Mouse (Mus musculus): ENCODE data around the gene Kcnk18. TPM values are rescaled to one million over a fixed set of nuclear protein-coding genes. Genes with fewer than 3 reads are reported as not detected.

Gene Kcnk18
- total RNA-seq (2021), result not detected

DNA sequence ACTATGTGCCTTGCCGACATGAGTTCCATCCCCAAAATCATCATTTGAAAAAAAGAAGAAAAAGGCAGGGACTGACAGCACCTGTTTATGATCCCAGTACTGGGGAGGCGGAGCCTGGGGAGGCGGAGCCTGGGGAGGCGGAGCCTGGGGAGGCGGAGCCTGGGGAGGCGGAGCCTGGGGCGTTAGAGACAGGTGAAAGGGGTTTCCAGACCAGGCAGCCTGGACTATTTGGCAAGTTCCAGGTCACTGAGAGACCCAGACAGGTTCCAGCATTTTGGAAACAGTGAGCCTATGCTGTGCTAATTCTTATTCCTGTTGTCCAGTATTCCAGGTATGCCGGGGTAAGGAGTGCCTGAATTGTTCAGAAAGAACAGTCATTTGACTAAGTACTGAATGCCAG lies at the start of gene Kcnk18:
Gene Kcnk18, plus strand, starts transcription at position 224 of the 400 bp plus-strand sequence.
- no peak for DNase-seq (ENCODE audit: low spot score in 2 of 2)
- intact Hi-C loops (cut with DNase I), result no loop called here

DNA sequence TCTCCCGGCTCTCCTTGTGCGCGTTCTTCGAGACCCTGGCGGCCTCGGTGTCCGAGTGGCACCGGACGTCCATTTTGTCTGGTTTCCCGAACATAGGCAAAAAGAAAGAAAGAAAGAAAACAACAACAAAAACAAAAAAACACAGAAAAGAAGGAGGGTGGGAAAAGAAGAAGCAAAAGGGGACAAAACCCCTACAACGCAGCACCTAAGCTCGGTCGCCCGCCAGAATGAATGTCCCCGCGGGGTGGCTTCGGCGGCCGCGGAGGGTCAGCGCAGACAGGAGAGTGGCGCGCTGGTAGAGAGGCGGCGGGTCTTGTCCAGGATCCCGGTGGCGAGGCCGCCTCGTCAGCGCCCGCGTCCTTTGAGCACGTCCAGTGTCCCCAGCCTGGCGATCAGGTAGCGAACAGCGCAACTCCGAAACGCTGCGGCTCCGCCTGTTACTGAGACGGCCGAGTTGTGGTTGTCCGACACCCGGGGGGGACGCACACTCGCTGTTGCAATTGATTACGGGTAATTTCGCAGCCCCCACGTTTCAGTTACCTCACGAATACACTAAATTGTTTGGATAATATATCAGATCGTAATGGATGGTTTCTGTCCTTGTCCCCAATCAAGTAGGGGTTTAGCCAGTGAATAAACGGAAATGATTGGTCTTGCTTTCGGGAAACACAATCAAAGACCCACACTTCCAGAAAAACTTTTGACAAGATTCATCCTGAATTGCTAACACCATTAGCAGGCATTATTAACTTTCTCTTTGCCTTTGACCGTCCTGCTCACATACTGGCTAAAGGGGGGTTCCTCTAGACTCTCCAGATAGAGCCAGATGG lies 48.9 kb upstream of the Kcnk18 start, which contains the start of gene Vax1:
Gene Vax1, minus strand, starts transcription at position 121 of the 830 bp plus-strand sequence.
- intact Hi-C loops (cut with DNase I), result loop anchor here (2.0 to 10.0 kb wide), 3 partner anchors 21 to 292 kb away; partner anchors contain the start of gene Shtn1
- DNase-seq (ENCODE audit: low spot score in 2 of 2), result no peak

DNA sequence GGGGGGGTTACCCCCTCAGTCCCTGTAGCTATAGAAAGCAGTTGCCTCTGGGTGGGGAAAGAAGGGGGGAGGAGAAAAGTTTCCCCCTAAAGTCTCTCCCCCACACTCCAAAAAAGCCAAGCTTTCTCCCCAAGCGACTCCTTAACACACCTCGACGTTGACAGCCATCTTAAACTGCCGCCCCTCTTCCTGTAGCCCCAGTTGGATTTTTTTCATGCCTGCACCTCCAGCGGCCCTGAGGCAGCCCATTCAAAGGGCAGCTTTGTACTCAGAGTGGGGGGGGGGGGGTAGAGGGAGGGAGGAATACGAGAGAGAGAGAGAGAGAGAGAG lies 48.3 kb upstream of the Kcnk18 start:
- intact Hi-C loops (cut with DNase I), result no loop called here
- DNase-seq (ENCODE audit: low spot score in 2 of 2), result no peak

DNA sequence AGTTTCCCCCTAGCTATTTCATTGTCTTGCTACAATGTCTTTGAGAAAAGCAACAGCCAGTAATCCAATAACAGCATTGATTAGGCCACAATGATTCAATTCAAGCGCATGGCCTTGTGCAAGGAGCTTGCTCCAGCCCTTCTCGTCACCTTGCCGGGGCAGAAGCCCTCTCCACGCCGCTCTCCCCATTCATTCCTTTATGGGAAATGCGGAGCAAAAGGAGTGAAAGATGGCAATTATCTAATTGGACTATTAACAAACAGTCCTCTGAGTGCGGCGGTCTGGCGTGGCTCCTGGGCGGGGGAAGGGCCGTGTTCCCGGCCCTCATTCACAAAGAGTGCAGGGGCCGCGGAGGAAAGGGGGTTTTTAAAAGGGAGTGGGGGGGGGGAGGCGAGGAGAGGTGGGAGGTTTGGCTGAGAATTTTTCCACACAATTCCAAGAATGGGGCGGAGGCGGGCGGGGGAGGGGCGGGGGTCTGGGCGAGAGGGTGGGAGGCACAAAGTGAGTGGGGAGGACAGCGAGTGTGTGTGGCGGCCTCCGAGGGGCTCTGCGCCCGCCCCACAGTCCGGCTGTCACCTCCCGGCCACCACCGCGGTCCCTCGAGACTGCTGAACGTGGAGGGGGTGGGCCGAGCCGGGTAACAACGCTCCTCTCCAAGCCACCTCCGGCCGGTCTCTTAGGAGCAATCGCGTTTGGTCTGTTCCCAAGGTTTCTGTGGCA lies 47.7 kb upstream of the Kcnk18 start:
- intact Hi-C loops (cut with DNase I), result no loop called here
- DNase-seq (ENCODE audit: low spot score in 2 of 2), result no peak

DNA sequence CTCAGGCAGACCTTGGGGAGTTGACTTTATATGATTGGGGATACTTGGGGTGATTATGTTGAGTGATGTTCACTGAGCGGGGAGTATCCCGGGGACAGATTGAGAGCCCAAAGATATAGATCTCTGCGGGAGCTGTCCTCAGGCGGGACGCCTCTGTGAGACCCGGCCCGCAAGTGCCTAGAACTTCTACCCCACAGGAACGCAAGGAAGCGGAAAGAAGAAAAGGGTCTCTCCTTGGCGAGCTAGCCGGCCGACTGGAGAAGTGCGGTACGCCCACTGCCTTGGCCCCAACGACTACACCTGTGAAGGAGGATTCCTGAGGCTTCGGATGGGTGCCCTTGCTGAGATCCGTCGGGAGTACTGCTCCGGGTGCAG lies 47.2 kb upstream of the Kcnk18 start:
- intact Hi-C loops (cut with DNase I), result no loop called here
- no peak for DNase-seq (ENCODE audit: low spot score in 2 of 2)

DNA sequence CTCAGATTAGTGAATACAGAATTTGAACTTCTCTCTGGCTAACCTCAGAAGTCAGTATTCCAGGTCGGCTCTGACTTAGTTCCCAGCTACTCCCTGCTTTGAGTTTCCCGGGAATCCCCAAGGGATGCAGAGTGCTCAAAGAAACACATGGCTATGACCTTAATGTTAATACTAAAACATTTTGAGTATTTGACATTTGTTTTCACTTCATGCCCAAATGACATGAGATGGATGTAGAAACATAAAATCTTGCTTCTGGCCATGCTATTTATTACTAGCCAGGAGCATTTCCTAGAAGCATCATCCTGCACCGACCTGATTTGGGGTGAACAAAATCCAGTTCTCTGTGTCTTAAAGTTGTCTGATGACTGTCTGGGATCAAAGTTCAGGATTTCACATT lies 46.2 kb upstream of the Kcnk18 start:
- intact Hi-C loops (cut with DNase I), result no loop called here
- no peak for DNase-seq (ENCODE audit: low spot score in 2 of 2)

DNA sequence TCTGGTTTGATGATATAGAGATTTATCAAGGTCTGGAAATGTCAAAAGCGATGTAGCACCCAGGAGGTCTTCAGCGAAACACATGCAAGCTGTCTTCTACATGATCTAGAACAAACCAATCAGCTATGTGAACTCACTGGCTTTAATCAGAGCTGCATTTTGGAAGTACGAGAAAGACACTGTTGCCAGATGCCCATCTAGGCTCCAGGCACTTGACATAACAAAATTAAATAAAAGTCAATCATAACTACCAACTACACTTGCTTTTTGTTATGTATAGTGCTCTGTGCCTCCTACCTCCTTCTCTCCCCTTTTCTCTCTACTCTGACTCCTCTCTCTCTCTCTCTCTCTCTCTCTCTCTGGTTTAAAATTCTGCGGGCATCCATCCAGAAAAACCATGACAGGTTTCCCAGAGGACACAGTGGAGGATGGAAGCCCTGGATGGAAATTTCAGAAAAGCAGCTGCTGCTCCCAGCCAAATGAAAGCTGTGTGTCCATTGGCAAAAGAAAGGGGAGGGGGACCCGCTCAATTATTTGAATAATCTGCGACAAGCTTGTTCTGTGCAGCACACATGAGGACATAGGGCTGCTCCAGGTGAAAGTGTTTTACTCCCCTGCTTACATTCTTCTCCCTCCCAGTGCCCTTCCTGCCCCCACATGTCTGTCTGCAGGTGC lies 45.5 kb upstream of the Kcnk18 start:
- intact Hi-C loops (cut with DNase I), result no loop called here
- no peak for DNase-seq (ENCODE audit: low spot score in 2 of 2)

DNA sequence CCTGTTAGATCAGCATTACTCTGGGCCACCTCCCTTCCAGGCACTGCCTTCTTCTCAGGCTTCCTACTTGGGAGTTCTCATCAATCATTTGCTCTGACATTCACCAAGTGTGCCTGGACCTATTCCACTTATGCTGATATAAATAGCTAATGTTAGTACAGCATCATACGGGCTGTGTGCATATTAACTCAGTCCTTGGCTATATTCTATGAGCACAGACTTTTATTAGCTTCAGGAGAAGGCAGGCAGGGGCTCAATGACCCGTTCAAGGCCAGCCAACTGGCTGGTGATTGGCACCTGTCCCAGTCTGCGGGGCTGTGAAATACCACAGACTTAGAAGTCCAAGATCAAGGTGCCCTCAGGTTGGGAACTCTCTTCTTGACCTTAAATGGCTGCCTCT lies 35.0 kb upstream of the Kcnk18 start:
- no peak for DNase-seq (ENCODE audit: low spot score in 2 of 2)
- intact Hi-C loops (cut with DNase I), result no loop called here

DNA sequence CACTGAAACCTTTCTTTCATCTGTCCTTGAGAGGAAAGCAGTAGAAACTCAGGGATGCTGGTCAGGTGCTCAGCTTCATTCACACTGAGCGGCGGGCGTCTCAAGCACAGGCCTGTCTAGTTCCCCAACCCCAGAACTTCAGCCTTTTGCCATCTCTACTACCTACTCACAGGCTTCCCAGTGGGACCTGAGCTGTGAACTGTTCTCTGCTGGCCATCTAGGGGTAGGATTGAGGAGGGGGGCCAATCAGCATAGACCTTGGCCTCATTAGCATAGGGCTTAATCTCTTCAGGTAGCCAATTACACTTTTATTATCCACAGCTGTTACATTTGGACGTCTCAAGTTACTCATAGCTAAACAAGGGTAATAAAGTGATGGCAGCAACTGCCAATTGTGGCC lies 30.0 kb upstream of the Kcnk18 start:
- intact Hi-C loops (cut with DNase I), result no loop called here
- DNase-seq (ENCODE audit: low spot score in 2 of 2), result no peak

DNA sequence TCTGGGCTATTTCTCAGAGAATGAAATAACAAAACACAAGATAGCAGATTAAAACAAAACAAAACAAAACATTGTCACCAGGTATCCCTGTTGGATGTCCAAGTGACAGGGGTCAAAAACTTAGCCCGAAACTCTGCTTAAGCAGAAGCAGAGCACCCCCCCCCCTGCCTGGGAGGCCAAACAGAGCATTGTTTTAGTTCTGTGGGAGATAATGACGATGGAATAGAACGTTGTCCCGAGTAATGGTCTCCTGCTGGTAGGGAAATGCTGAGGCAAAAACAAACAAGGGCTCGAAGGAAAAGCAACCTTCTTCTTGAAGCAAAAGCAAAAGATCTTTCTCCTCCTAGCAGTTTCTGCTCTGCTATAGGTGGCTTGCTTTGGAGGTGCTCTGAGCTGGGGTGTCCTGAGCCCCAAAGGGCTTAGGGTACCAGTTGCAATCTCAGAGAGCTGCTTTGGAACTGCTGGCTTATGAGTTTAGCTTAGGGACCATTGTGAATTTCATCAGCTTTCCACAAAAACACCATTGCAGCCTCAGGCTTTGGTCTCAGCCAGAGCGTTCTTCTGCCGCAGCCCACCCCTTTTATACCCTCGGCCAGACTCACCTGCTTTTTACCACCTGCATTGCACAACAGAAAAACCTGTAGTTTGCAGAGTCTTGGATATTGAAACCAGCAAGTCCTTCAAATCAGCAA lies 28.4 kb upstream of the Kcnk18 start:
- intact Hi-C loops (cut with DNase I), result loop anchor here (2.0 to 10.0 kb wide), 3 partner anchors 22 to 267 kb away; partner anchors contain the start of genes Emx2 and Shtn1

DNA sequence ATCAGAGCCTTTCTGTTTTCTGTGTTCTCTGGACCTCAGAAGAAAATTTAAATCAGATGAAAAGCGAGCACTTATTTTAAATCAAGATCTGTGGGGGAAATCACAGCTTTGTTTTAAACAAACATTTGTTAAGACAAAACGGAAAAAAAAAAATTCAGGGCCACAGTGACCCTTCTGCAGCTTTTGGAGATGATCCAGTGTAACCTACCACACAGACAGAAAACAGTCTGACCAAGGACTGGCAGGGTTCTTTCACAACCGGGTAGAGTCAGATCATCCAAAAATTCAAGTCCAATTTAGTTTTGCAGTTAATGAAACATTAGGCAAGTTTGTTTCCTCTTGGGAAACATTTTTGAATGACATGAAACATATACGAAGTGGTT lies 27.9 kb upstream of the Kcnk18 start:
- no peak for DNase-seq (ENCODE audit: low spot score in 2 of 2)
- intact Hi-C loops (cut with DNase I), result loop anchor here (2.0 to 10.0 kb wide), 3 partner anchors 22 to 266 kb away; partner anchors contain the start of genes Emx2 and Shtn1

More for the DNA sequence above, 28.4 kb upstream of the Kcnk18 start:
- no peak for DNase-seq (ENCODE audit: low spot score in 2 of 2)

DNA sequence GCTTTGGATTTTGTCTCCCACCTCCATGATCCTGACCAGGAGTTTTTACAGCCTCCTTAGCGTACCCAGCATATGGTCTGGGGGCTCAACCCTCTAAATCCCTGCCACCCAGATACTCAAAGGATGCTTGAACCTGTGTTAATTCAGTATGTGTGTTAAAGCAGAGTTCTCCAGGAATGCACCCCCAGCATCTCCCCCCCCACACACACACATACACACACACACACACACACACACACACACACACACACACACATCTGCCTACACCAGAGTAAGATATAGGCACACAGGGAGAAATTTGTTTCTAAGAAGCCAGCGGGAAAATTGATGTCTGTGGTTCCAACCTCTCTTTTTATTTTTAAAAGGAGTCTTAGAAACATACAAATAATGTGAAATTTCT lies 26.5 kb upstream of the Kcnk18 start:
- intact Hi-C loops (cut with DNase I), result loop anchor here (5.0 to 10.0 kb wide), 2 partner anchors 118 to 265 kb away; partner anchors contain the start of genes Emx2 and Shtn1

DNA sequence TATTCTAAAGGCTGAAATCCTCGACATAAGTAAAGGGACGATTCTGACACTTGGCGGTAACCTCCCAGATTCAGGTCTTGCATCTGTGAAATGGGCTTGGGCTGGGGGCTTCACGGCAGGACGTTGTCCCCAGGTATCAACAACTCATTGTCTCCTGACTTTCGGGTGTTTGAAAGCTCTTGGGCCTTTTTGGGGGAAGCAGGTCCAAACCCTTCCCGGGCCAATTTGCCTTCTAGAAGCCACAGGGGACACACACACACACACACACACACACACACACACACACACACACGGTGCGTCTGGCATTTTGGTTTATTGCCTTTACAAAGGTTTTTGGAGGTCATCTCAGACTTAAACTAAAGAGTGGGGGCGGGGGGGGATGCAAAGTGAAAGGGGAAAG lies 25.6 kb upstream of the Kcnk18 start:
- DNase-seq (ENCODE audit: low spot score in 2 of 2), result no peak
- intact Hi-C loops (cut with DNase I), result loop anchor here (5.0 to 10.0 kb wide), 2 partner anchors 119 to 264 kb away; partner anchors contain the start of genes Emx2 and Shtn1

More for the DNA sequence above, 26.5 kb upstream of the Kcnk18 start:
- no peak for DNase-seq (ENCODE audit: low spot score in 2 of 2)

DNA sequence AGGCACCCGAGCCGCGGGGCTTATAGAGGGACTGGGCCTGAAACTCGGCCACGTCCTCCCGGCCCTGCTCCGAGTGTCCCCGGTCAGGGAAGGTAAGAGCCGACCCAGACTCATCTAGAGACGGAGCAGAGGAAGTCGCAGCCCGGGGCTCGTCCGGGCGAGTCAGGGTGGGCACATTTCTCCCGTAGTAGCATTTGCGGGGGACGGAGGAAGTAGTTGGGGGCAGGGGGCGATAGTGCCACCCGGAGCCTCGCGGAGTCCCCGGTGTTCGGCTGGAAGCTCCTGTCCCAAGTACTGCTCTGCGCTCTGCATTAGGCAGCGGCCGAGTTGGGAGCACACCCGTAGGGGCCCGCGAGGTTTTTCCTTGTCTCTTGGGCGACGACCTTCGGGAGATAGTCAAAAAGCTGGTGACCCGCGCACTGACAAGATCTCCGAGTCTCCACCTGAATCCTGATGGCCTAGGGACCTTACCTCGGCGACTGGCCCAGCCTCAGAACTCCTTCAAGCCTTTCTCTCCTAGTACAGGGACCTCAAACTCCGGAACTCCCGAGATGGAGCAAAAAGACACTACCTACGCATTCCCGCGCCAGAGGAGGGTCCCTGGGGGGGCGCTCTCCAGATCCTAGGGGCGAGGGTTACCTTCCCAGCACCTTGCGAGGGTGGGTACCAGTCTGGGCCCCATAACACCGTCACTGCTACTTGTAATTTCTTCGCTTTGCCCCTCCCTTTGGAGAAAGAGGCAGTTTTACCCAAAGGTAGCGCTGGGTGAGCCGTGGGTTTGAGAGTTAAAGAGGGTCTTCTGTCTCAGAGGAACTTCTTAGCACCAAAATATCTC lies 24.8 kb upstream of the Kcnk18 start:
- intact Hi-C loops (cut with DNase I), result loop anchor here (5.0 to 10.0 kb wide), 2 partner anchors 119 to 263 kb away; partner anchors contain the start of genes Emx2 and Shtn1
- DNase-seq (ENCODE audit: low spot score in 2 of 2), result no peak

DNA sequence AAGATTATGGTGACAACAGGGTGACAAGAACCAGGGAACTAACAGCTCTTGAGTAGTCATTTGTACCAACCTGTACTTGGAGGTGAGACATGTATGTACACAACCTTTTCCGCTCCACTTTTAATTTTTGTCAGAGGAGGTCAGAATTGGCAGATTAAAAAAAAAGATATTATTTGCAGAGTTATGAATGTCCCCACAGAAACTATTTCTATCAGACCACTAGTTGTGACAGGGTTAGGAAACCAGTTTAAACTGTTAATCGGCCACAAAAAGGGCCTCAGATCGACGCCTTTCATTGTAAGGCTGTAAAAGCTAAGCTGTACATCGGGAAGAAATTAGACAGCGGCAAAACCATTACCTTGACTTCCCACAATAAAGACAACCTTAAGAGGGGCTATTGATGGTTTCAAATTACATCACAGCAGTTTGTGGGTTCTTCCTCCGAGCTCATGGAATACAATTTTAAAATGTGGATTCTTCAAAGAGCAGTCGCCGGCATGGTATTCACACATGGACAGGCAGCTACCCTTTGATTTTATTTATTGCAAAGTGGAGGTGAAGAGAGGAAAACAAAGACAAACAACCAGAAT lies 23.7 kb upstream of the Kcnk18 start:
- peak in 1 of 2 experiments; percentile 9 for DNase-seq (ENCODE audit: low spot score in 2 of 2)
- intact Hi-C loops (cut with DNase I), result loop anchor here (10.0 kb wide), 1 partner anchor 120 kb away; the partner anchor contains the start of gene Shtn1

DNA sequence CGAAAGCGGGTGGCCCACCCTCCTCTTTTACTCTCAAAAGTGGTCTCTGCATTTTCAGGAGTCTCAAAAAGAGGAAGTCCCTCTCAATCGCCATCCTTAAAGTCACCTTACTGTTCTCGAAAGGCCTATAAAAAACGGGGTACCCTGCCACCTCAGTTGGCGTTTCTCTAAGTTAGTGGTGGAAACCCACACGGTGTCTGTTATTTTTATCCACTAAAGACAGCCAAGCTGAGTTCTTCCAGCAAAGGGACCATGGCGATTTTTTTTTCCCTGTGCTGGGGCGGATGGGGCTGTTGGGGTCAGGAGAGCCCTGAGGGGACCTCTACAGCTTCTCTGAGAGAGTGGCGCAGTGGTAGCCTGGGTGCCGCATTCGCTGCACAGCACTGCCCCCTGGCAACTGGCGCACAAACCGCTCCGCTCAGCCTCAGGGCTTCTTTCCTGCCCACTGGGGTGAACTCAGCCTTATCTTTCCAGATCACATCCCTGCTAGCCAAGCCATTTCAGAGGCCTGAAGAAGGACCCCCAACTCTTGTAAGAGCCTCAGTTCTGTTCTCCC lies 22.8 kb upstream of the Kcnk18 start:
- intact Hi-C loops (cut with DNase I), result loop anchor here (1.0 to 10.0 kb wide), 2 partner anchors 121 to 285 kb away; partner anchors contain the start of gene Shtn1
- DNase-seq (ENCODE audit: low spot score in 2 of 2), result peak; percentile 40 to 48

DNA sequence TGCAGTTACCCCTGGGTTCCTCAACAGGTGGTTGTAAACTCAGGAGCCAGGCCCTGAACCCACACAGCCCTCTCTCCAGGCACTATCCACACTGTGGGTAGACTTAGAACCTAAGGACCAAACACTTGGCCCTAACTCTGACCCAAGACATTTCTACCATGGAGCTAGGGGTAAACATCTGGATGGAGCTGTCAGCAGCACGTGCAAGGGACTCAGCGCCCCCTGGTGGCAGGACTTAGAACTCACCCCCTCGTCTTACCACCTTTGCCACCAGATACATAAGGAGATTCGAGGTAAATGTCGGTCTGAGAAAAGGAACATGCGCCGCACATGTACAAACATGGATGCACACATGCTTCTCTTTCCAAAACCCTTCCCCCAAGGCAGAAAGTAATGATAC lies 20.9 kb upstream of the Kcnk18 start:
- DNase-seq (ENCODE audit: low spot score in 2 of 2), result peak in 1 of 2 experiments; percentile 35
- intact Hi-C loops (cut with DNase I), result loop anchor here (10.0 kb wide), 1 partner anchor 123 kb away; the partner anchor contains the start of gene Shtn1

DNA sequence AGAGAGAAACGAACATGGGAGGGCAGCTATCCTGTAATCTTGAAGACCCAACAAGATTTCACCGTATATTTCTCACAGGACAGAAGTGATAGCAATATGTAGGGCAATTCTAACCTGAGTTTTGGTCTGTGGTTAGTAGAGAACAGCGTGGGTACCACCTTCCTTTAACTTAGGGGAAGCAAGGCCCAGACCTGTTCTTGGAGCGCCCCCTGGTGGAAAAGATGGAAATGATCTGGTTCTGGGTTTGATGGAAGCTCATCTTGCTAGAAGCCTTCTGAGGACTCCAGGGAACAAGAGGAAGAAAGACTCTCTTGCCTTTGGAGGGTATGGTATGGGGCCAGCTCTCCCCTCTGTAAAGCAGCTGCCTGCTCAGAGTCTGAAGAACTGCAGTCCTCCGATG lies 10.5 kb upstream of the Kcnk18 start:
- intact Hi-C loops (cut with DNase I), result loop anchor here (1.0 to 2.0 kb wide), 2 partner anchors 297 to 402 kb away; no protein-coding TSS in a partner anchor

More for the DNA sequence above, 10.5 kb upstream of the Kcnk18 start:
- peak; percentile 80 to 82 for DNase-seq (ENCODE audit: low spot score in 2 of 2)

Measured in left cerebral cortex, postnatal 25 days (tissue).